Mouse (Mus musculus) CH12.LX (cell line): Measurements from ENCODE around the gene St3gal3. TPM values are rescaled to one million over a fixed set of nuclear protein-coding genes. Genes with fewer than 3 reads are reported as not detected.
A peak's percentile ranks its signal among the peaks of the same experiment; 100 is the strongest.

Experiments
- DNase-seq: peaks from one replicate; pipeline ENCODE4 v3.0.0-alpha.2; 2013; ENCODE audit errors: extremely low read depth
- H3K27ac ChIP-seq: 2 replicates; pipeline ENCODE4 v1.5.1; 2012; ENCODE audit warnings: low read depth, mild to moderate bottlenecking, control low read depth, moderate library complexity; ENCODE audit not compliant: insufficient read depth
- H3K27me3 ChIP-seq: replicated peaks from 2 replicates; pipeline ENCODE3; 2012; ENCODE audit warnings: inconsistent platforms
- H3K36me3 ChIP-seq, 2 experiments: replicated peaks in 1 of 2; 2 replicates each; pipeline versions ENCODE3 to v1.6.1; 2012; ENCODE audit warnings: inconsistent platforms in 1 of 2, low read length in 1 of 2, mild to moderate bottlenecking in 1 of 2, mixed read lengths in 1 of 2, moderate library complexity in 1 of 2; ENCODE audit not compliant: control insufficient read depth in 1 of 2, insufficient read depth in 1 of 2
- H3K4me1 ChIP-seq, 2 experiments: 2 replicates each; pipeline ENCODE4 v1.6.1; 2012; ENCODE audit warnings: inconsistent platforms in 1 of 2, moderate library complexity in 1 of 2; ENCODE audit not compliant: insufficient read depth in 2 of 2, control insufficient read depth in 1 of 2
- H3K4me2 ChIP-seq: 2 replicates; pipeline ENCODE4 v1.6.1; 2012; ENCODE audit warnings: low read depth, mild to moderate bottlenecking, control low read depth; ENCODE audit not compliant: poor library complexity, insufficient read depth, severe bottlenecking
- H3K4me3 ChIP-seq, 3 experiments: fragments of 150-350 bp in 1 of 3; sonication (generic) in 1 of 3; replicated peaks in 1 of 3; 2 replicates each; pipeline versions ENCODE3 to v1.5.1; 2011 to 2012; ENCODE audit warnings: low read depth in 2 of 3, low read length in 2 of 3, mild to moderate bottlenecking in 2 of 3, moderate library complexity in 2 of 3, control low read depth in 1 of 3, improper control_type of control experiment in 1 of 3, inconsistent platforms in 1 of 3, mixed read lengths in 1 of 3; ENCODE audit not compliant: poor library complexity in 1 of 3
- H3K79me2 ChIP-seq: replicated peaks from 2 replicates; pipeline ENCODE4 v1.6.1; 2012; ENCODE audit warnings: mild to moderate bottlenecking, moderate library complexity; ENCODE audit not compliant: control insufficient read depth, poor library complexity, insufficient read depth, severe bottlenecking; ENCODE audit errors: extremely low read depth
- H3K9ac ChIP-seq: 2 replicates; pipeline ENCODE4 v1.6.1; 2012; ENCODE audit warnings: low read depth, mild to moderate bottlenecking, control low read depth, moderate library complexity; ENCODE audit not compliant: insufficient read depth
- H3K9me3 ChIP-seq: replicated peaks from 2 replicates; pipeline ENCODE3; 2012; ENCODE audit warnings: low read length, inconsistent platforms, mixed read lengths
- BHLHE40 ChIP-seq: IDR thresholded peaks from 2 replicates; pipeline ENCODE4 v1.6.1; 2011; ENCODE audit warnings: mild to moderate bottlenecking, low read depth, low read length, improper control_type of control experiment
- CHD1 ChIP-seq: IDR thresholded peaks from 2 replicates; pipeline ENCODE4 v1.6.1; 2012; ENCODE audit warnings: low read depth, low read length, improper control_type of control experiment, inconsistent platforms
- CTCF ChIP-seq, 2 experiments: IDR thresholded peaks in 1 of 2; conservative IDR thresholded peaks in 1 of 2; 2 replicates each; pipeline ENCODE4 v1.5.1; 2011 to 2012; ENCODE audit warnings: low read depth in 2 of 2, low read length in 2 of 2, improper control_type of control experiment in 1 of 2, inconsistent platforms in 1 of 2, mild to moderate bottlenecking in 1 of 2, moderate library complexity in 1 of 2
- E2F4 ChIP-seq: IDR thresholded peaks from 2 replicates; pipeline ENCODE4 v1.6.1; 2011; ENCODE audit warnings: low read depth, low read length, improper control_type of control experiment; ENCODE audit not compliant: insufficient replicate concordance
- ELF1 ChIP-seq: IDR thresholded peaks from 2 replicates; pipeline ENCODE4 v1.6.1; 2014; ENCODE audit warnings: low read depth, mild to moderate bottlenecking, inconsistent platforms, low read length, improper control_type of control experiment
- ETS1 ChIP-seq: conservative IDR thresholded peaks from 2 replicates; pipeline ENCODE4 v1.6.1; 2012; ENCODE audit warnings: low read depth, mild to moderate bottlenecking, inconsistent platforms, low read length, improper control_type of control experiment, moderate library complexity
- IRF4 ChIP-seq: IDR thresholded peaks from 2 replicates; pipeline ENCODE4 v1.6.1; 2014; ENCODE audit warnings: low read depth, mild to moderate bottlenecking, inconsistent platforms, low read length, improper control_type of control experiment
- JUND ChIP-seq: conservative IDR thresholded peaks from 2 replicates; pipeline ENCODE4 v1.6.1; 2011; ENCODE audit warnings: low read depth, low read length, improper control_type of control experiment
- KAT2A ChIP-seq: IDR thresholded peaks from 2 replicates; pipeline ENCODE4 v1.6.1; 2012; ENCODE audit warnings: low read length, improper control_type of control experiment, inconsistent platforms; ENCODE audit not compliant: insufficient replicate concordance
- MEF2A ChIP-seq: IDR thresholded peaks from 2 replicates; pipeline ENCODE4 v1.6.1; 2014; ENCODE audit warnings: low read depth, mild to moderate bottlenecking, inconsistent platforms, low read length, improper control_type of control experiment, borderline replicate concordance
- NELFE ChIP-seq: IDR thresholded peaks from 2 replicates; pipeline ENCODE4 v1.6.1; 2011; ENCODE audit warnings: low read depth, low read length, improper control_type of control experiment
- POLR2AphosphoS2 ChIP-seq: IDR thresholded peaks from 2 replicates; pipeline ENCODE4 v1.6.1; 2011; ENCODE audit warnings: low read depth, low read length, improper control_type of control experiment
- RAD21 ChIP-seq: IDR thresholded peaks from 2 replicates; pipeline ENCODE4 v1.6.1; 2011; ENCODE audit warnings: low read depth, mild to moderate bottlenecking, low read length, improper control_type of control experiment, moderate library complexity
- SIN3A ChIP-seq: IDR thresholded peaks from 2 replicates; pipeline ENCODE4 v1.6.1; 2012; ENCODE audit warnings: low read length, improper control_type of control experiment, inconsistent platforms
- TCF12 ChIP-seq: IDR thresholded peaks from 2 replicates; pipeline ENCODE4 v1.6.1; 2014; ENCODE audit warnings: low read depth, mild to moderate bottlenecking, inconsistent platforms, low read length, improper control_type of control experiment
- ZC3H11A ChIP-seq: IDR thresholded peaks from 2 replicates; pipeline ENCODE4 v1.6.1; 2012; ENCODE audit warnings: low read depth, mild to moderate bottlenecking, inconsistent platforms, low read length, improper control_type of control experiment
- ZKSCAN1 ChIP-seq: IDR thresholded peaks from 2 replicates; pipeline ENCODE4 v1.6.1; 2012; ENCODE audit warnings: low read depth, inconsistent platforms, low read length, improper control_type of control experiment, borderline replicate concordance
- ZMIZ1 ChIP-seq: IDR thresholded peaks from 2 replicates; pipeline ENCODE4 v1.6.1; 2012; ENCODE audit warnings: low read depth, mild to moderate bottlenecking, inconsistent platforms, low read length, improper control_type of control experiment
- ZNF384 ChIP-seq: IDR thresholded peaks from 2 replicates; pipeline ENCODE4 v1.6.1; 2012; ENCODE audit warnings: low read depth, low read length, improper control_type of control experiment, inconsistent platforms
- dilution Hi-C: fragments of 300-500 bp; cut with MboI; formaldehyde crosslinking; loops from 2 replicates; pipeline ENCODE4 v1.14.3; 2020; ENCODE audit warnings: low sequenced_read_pairs; ENCODE audit not compliant: extremely low pct_unique_long_range_greater_than_20kb, extremely low pct_ligation_motif_present
- in situ Hi-C: fragments of 300-500 bp; cut with MboI; formaldehyde crosslinking; loops from 3 replicates; pipeline ENCODE4 v1.14.3; 2019; ENCODE audit warnings: low sequenced_read_pairs, low pct_ligation_motif_present, low pct_unique_long_range_greater_than_20kb, mixed read lengths
- polyA plus RNA-seq: library from polyadenylated mRNA; unstranded; fragments of >175 nt; gene quantifications from 2 replicates; pipeline ENCODE4 v1.2.1, GENCODE M21; 2012; ENCODE audit warnings: low read depth; ENCODE audit not compliant: insufficient read length
- total RNA-seq, 2 experiments: library from RNA; depleted of rRNA; stranded (reverse); fragments of 300-350 nt in 1 of 2; fragments of >200 nt in 1 of 2; gene quantifications; 2 replicates each; pipeline ENCODE4 v1.2.3; 2012 to 2014

St3gal3 gene
- total and polyA plus RNA-seq, 3 experiments = 7.1 to 10.1 (median 8.2) TPM

DNA sequence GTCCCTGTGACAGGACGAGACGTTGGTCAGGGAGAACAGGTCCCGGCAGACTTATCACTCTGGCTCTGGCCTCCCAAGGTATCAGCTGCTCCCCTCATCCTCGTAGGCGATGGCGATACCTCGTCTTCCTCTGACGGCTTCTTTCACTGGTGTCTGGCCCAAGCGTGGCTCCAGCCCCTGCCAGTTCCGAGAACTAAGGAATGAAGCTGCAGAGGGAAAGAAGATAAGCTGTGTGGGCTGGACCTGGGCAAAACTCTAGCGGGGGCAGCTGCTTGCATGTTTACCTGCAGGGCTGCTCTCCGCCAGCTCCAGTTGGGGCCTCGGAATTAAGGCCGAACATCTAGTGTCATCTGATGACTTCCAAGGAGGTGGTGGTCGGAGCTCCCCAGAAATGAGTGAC is 245.2 kb downstream of the St3gal3 start:
- Histone ChIP-seq H3K27me3 (no peaks in the 10 kb centered on the region), H3K4me1 (peaks cover 8 to 34% of the 10 kb centered on the region in 2 experiments)
- no peak for DNase-seq
- TF ChIP-seq ZC3H11A (no peak), CTCF (conservative IDR thresholded peaks at IDR 0.05 in 1 of 2, IDR thresholded peaks at IDR 0.05 in 1 of 2; ENCODE audit: low read depth in 2 of 2, low read length in 2 of 2) (no peak), BHLHE40 (no peak), CHD1 (no peak), SIN3A (no peak), NELFE (no peak), KAT2A (no peak), ZMIZ1 (no peak), IRF4 (no peak), ELF1 (no peak), E2F4 (no peak), JUND (no peak), ETS1 (no peak), MEF2A (no peak), RAD21 (no peak), ZNF384 (no peak), TCF12 (no peak), ZKSCAN1 (no peak)
- TF ChIP-seq, all 38 proteins: peak for 0
- dilution Hi-C loops (no loop called here), in situ Hi-C loops (no loop called here)
- H3K4me2 ChIP-seq = no peak overlapping the region
- H3K79me2 ChIP-seq = peaks cover 21% of the 10 kb centered on the region
- no peak overlapping the region for H3K4me3 ChIP-seq
- H3K9ac ChIP-seq = no peak overlapping the region
- H3K9me3 ChIP-seq = no peaks in the 10 kb centered on the region
- peaks cover 34 to 60% of the 10 kb centered on the region in 2 experiments for H3K36me3 ChIP-seq
- H3K27ac ChIP-seq = no peak overlapping the region

DNA sequence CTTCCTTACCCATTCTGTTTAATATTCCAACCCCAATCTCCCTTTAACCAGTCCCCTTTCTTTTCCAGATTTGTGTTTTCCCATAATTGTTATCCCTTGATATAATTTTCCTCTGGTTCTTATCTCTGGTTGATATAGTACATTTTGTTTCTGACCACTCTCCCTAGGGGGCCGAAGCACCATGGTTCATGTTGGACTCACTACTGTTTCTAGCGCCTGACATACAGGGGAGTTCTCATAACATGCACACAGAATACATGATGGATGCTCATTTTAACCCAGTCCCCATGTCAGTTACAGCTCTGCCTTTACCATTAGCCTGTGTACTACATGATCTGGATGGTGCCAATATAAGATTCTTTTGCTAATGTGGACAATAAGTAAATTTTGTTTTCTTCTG is 246.8 kb downstream of the St3gal3 start:
- H3K4me2 ChIP-seq = no peak overlapping the region
- no peak overlapping the region for H3K27ac ChIP-seq
- no peak overlapping the region for H3K9ac ChIP-seq
- TF ChIP-seq KAT2A = no peak
- peak; percentile 6; the same call in 1 of the 2 replicates for TF ChIP-seq POLR2AphosphoS2
- TF ChIP-seq, all 38 proteins: peak for 1
- DNase-seq = no peak
- no peaks in the 10 kb centered on the region for H3K27me3 ChIP-seq
- dilution Hi-C loops (no loop called here), in situ Hi-C loops (no loop called here)
- H3K4me3 ChIP-seq = no peak overlapping the region
- no peaks in the 10 kb centered on the region for H3K9me3 ChIP-seq
- H3K36me3 ChIP-seq = peaks cover 38 to 59% of the 10 kb centered on the region in 2 experiments
- peaks cover 8 to 34% of the 10 kb centered on the region in 2 experiments for H3K4me1 ChIP-seq
- H3K79me2 ChIP-seq = peaks cover 21% of the 10 kb centered on the region
